Mouse (Mus musculus): ENCODE data around the gene Slc9b1. TPM values are rescaled to one million over a fixed set of nuclear protein-coding genes. Genes with fewer than 3 reads are reported as not detected.

The Slc9b1 gene
- total and polyA plus RNA-seq, 3 experiments = 0.14 TPM; not detected in 2

DNA sequence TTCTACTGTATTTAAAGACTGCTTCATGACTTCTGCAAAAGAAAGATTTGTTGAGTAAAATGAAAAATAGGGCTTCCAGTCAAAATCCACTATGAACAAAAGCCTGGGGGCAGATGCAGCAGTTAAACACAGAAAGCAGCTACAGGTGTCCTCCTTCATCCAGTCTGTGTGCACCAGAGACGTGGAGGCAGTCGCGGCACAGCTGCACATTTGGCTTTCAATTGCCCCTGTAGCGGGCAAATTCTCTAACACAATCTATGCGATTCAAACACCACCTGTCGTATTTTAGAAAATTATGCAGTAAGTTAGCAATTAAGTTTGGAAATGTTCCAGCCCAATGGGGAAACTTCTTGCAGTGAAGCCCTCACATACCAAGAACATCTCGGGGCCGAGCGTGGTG lies 55.4 kb downstream of the Slc9b1 start:
- Histone ChIP-seq H3K9me3 (replicated peaks; ENCODE audit: insufficient read depth, low read length) (no peaks in the 10 kb centered on the region), H3K36me3 (ENCODE audit: control insufficient read depth in 1 of 2, insufficient read depth in 2 of 2, low read length in 2 of 2) (peaks cover 0 to 3% of the 10 kb centered on the region in 2 experiments; a peak in 2 of 4 replicates), H3K4me3 (ENCODE audit: control insufficient read depth in 1 of 2, insufficient read depth in 1 of 2, low read depth in 2 of 2, low read length in 2 of 2) (no peak overlapping the region), H3K27ac (ENCODE audit: control insufficient read depth, low read depth, low read length) (no peak overlapping the region), H3K4me1 (ENCODE audit: control insufficient read depth in 1 of 2, insufficient read depth in 2 of 2, low read length in 2 of 2) (peaks cover 0 to 5% of the 10 kb centered on the region in 2 experiments; a peak in 1 of 4 replicates), H3K9ac (ENCODE audit: control insufficient read depth, low read depth, low read length, poor library complexity, severe bottlenecking) (no peak overlapping the region), H3K27me3 (ENCODE audit: control insufficient read depth in 1 of 2, insufficient read depth in 2 of 2, low read length in 2 of 2) (no peaks in the 10 kb centered on the region), H3K79me2 (ENCODE audit: control insufficient read depth, insufficient read depth, low read length, poor library complexity) (no peaks in the 10 kb centered on the region)
- no peak for TF ChIP-seq EP300 (IDR thresholded peaks at IDR 0.05; ENCODE audit: low read depth in 1 of 2, low read length in 2 of 2)
- no peak for TF ChIP-seq MAFK (IDR thresholded peaks at IDR 0.05; ENCODE audit: borderline replicate concordance, low read depth, low read length)
- TF ChIP-seq NELFE (IDR thresholded peaks at IDR 0.05; ENCODE audit: low read depth, low read length) = no peak
- TF ChIP-seq RAD21 (IDR thresholded peaks at IDR 0.05; ENCODE audit: low read depth, low read length) = no peak
- no peak for TF ChIP-seq SMC3 (IDR thresholded peaks at IDR 0.05; ENCODE audit: low read depth, low read length)
- no peak for TF ChIP-seq ZNF384 (IDR thresholded peaks at IDR 0.05; ENCODE audit: low read depth, low read length)
- no peak for TF ChIP-seq JUND (IDR thresholded peaks at IDR 0.05; ENCODE audit: low read depth, low read length)
- no peak for DNase-seq (ENCODE audit: low read depth, low spot score)

DNA sequence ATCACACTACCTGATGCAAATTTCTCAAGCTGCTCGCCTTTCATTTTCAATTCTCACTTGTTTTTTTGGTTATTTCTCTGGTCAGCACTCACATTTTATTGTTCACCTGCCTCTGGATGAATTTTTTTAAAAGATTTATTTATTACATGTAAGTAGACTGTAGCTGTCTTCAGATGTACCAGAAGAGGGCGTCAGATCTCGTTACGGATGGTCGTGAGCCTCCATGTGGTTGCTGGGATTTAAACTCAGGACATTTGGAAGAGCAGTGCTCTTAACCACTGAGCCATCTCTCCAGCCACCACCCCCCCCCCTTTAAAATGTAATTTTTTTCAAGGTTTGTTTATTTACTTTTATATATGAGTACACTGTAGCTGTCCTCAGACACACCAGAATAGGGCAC lies 56.0 kb downstream of the Slc9b1 start:
- H3K4me1 ChIP-seq (ENCODE audit: control insufficient read depth in 1 of 2, insufficient read depth in 2 of 2, low read length in 2 of 2) = peaks cover 0 to 5% of the 10 kb centered on the region in 2 experiments; a peak in 1 of 4 replicates
- H3K9ac ChIP-seq (ENCODE audit: control insufficient read depth, low read depth, low read length, poor library complexity, severe bottlenecking) = no peak overlapping the region
- H3K79me2 ChIP-seq (ENCODE audit: control insufficient read depth, insufficient read depth, low read length, poor library complexity) = no peaks in the 10 kb centered on the region
- no peak for DNase-seq (ENCODE audit: low read depth, low spot score)
- no peak overlapping the region for H3K4me3 ChIP-seq (ENCODE audit: control insufficient read depth in 1 of 2, insufficient read depth in 1 of 2, low read depth in 2 of 2, low read length in 2 of 2)
- no peaks in the 10 kb centered on the region for H3K9me3 ChIP-seq (replicated peaks; ENCODE audit: insufficient read depth, low read length)
- no peak overlapping the region for H3K27ac ChIP-seq (ENCODE audit: control insufficient read depth, low read depth, low read length)
- no peaks in the 10 kb centered on the region for H3K27me3 ChIP-seq (ENCODE audit: control insufficient read depth in 1 of 2, insufficient read depth in 2 of 2, low read length in 2 of 2)
- peaks cover 0 to 7% of the 10 kb centered on the region in 2 experiments; a peak in 2 of 4 replicates for H3K36me3 ChIP-seq (ENCODE audit: control insufficient read depth in 1 of 2, insufficient read depth in 2 of 2, low read length in 2 of 2)
- peak; percentile 45 for TF ChIP-seq SMC3 (IDR thresholded peaks at IDR 0.05; ENCODE audit: low read depth, low read length)
- TF ChIP-seq CTCF (IDR thresholded peaks at IDR 0.05 in 2 of 3, conservative IDR thresholded peaks at IDR 0.05 in 1 of 3; ENCODE audit: control insufficient read depth in 1 of 3, insufficient read depth in 1 of 3, low read depth in 2 of 3, low read length in 3 of 3, poor library complexity in 1 of 3, severe bottlenecking in 1 of 3) = peak in 2 of 3 experiments; percentile 36; a peak in 4 of 6 replicates
- no peak for TF ChIP-seq POLR2AphosphoS5 (IDR thresholded peaks at IDR 0.05; ENCODE audit: borderline replicate concordance, low read depth, low read length)
- TF ChIP-seq NRF1 (IDR thresholded peaks at IDR 0.05; ENCODE audit: insufficient read depth, low read depth, low read length, poor library complexity, severe bottlenecking) = no peak
- peak; percentile 14; the same call in 1 of the 2 replicates for TF ChIP-seq ZC3H11A (IDR thresholded peaks at IDR 0.05; ENCODE audit: low read depth, low read length)

DNA sequence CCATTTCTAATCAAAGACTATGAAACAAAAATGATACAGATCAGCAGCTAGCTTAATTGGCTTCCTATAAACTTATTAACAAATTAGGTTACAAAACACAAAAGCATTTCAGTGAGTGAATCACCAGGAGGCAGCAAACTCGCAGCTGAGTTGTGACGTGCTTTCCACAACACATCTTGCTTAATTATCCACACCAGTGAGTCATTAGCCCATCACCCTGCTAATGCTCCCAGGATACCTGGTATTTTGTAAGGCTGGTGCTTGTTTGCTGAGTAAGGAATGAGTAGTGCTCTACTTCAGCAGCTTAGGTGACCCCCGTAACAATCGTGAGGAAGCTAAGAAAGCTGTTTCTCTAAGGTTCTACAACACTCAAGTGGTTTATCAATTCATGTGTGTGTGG lies 56.8 kb downstream of the Slc9b1 start:
- Histone ChIP-seq H3K9me3 (replicated peaks; ENCODE audit: insufficient read depth, low read length) (no peaks in the 10 kb centered on the region), H3K4me3 (ENCODE audit: control insufficient read depth in 1 of 2, insufficient read depth in 1 of 2, low read depth in 2 of 2, low read length in 2 of 2) (no peak overlapping the region), H3K79me2 (ENCODE audit: control insufficient read depth, insufficient read depth, low read length, poor library complexity) (no peaks in the 10 kb centered on the region; the same call in 1 of the 2 replicates), H3K4me1 (ENCODE audit: control insufficient read depth in 1 of 2, insufficient read depth in 2 of 2, low read length in 2 of 2) (peaks cover 0 to 5% of the 10 kb centered on the region in 2 experiments; a peak in 1 of 4 replicates), H3K36me3 (ENCODE audit: control insufficient read depth in 1 of 2, insufficient read depth in 2 of 2, low read length in 2 of 2) (peaks cover 0 to 11% of the 10 kb centered on the region in 2 experiments; a peak in 2 of 4 replicates), H3K27me3 (ENCODE audit: control insufficient read depth in 1 of 2, insufficient read depth in 2 of 2, low read length in 2 of 2) (no peaks in the 10 kb centered on the region), H3K9ac (ENCODE audit: control insufficient read depth, low read depth, low read length, poor library complexity, severe bottlenecking) (no peak overlapping the region), H3K27ac (ENCODE audit: control insufficient read depth, low read depth, low read length) (no peak overlapping the region)
- DNase-seq (ENCODE audit: low read depth, low spot score) = no peak
- TF ChIP-seq POLR2AphosphoS2 (IDR thresholded peaks at IDR 0.05; ENCODE audit: low read length) (no peak), MAX (IDR thresholded peaks at IDR 0.05; ENCODE audit: low read length) (no peak), MAZ (IDR thresholded peaks at IDR 0.05; ENCODE audit: low read depth, low read length) (no peak), MEF2A (IDR thresholded peaks at IDR 0.05; ENCODE audit: extremely low read depth, insufficient replicate concordance, low read depth, low read length, poor library complexity, severe bottlenecking) (no peak), USF1 (IDR thresholded peaks at IDR 0.05; ENCODE audit: low read depth, low read length) (no peak), BHLHE40 (IDR thresholded peaks at IDR 0.05; ENCODE audit: borderline replicate concordance, low read depth, low read length) (no peak), EP300 (IDR thresholded peaks at IDR 0.05; ENCODE audit: low read depth in 1 of 2, low read length in 2 of 2) (no peak), TAL1 (IDR thresholded peaks at IDR 0.05; ENCODE audit: low read length) (no peak), TCF12 (IDR thresholded peaks at IDR 0.05; ENCODE audit: low read depth, low read length) (no peak), SMC3 (IDR thresholded peaks at IDR 0.05; ENCODE audit: low read depth, low read length) (peak; percentile 20; the same call in 1 of the 2 replicates), CTCF (IDR thresholded peaks at IDR 0.05 in 2 of 3, conservative IDR thresholded peaks at IDR 0.05 in 1 of 3; ENCODE audit: control insufficient read depth in 1 of 3, insufficient read depth in 1 of 3, low read depth in 2 of 3, low read length in 3 of 3, poor library complexity in 1 of 3, severe bottlenecking in 1 of 3) (peak in 1 of 3 experiments; percentile 8; a peak in 1 of 6 replicates), CHD2 (IDR thresholded peaks at IDR 0.05; ENCODE audit: low read length) (no peak), GABPA (IDR thresholded peaks at IDR 0.05; ENCODE audit: low read depth, low read length) (no peak), ELF1 (IDR thresholded peaks at IDR 0.05; ENCODE audit: low read depth, low read length) (no peak), HCFC1 (IDR thresholded peaks at IDR 0.05; ENCODE audit: low read depth, low read length) (no peak), UBTF (IDR thresholded peaks at IDR 0.05; ENCODE audit: borderline replicate concordance, insufficient read depth, low read depth, low read length) (no peak)
